Mouse (Mus musculus) left cerebral cortex, postnatal 36 days (tissue): ENCODE results near the gene Rnf217. TPM values are rescaled to one million over a fixed set of nuclear protein-coding genes. Genes with fewer than 3 reads are reported as not detected.

Experiments
- DNase-seq, 2 experiments: peaks; one replicate each; pipeline ENCODE4 v3.0.0; 2021 to 2022; ENCODE audit warnings: low spot score in 2 of 2, mixed read lengths in 1 of 2
- intact Hi-C: fragments of 180-260 bp; cut with DNase I; formaldehyde crosslinking; loops from one replicate; pipeline ENCODE4 v1.15.1; 2025
- total RNA-seq, 2 experiments: library from RNA; stranded (reverse); gene quantifications; 2 replicates each; pipeline ENCODE4 v1.2.3; 2021

Rnf217 gene
- 10 to 100 TPM; 10.9 to 13.6 TPM for total RNA-seq

- DNase-seq = peak; percentile 79 to 83
- intact Hi-C loops = loop anchor here (5.0 kb wide), 1 partner anchor 107 kb away; no protein-coding TSS in a partner anchor
These were observed at the start of gene Rnf217 for GRCm38 (mm10) chr10:31609066-31609961. Gene Rnf217 (minus strand): TSS chr10:31609184.

- intact Hi-C loops = no loop called here
- no peak for DNase-seq
These were observed 38.3 kb upstream of the Rnf217 start for GRCm38 (mm10) chr10:31647270-31647669.

- DNase-seq = no peak
- intact Hi-C loops = no loop called here
These were observed 37.1 kb upstream of the Rnf217 start for GRCm38 (mm10) chr10:31646083-31646482.

GRCm38 (mm10) chr10:31635098-31635497 is 26.1 kb upstream of the Rnf217 start:
- intact Hi-C loops = no loop called here

GRCm38 (mm10) chr10:31632005-31632404 is 23.0 kb upstream of the Rnf217 start:
- DNase-seq = no peak
- intact Hi-C loops = no loop called here

More at GRCm38 (mm10) chr10:31635098-31635497, 26.1 kb upstream of the Rnf217 start:
- DNase-seq = no peak

GRCm38 (mm10) chr10:31615355-31615754 is 6.4 kb upstream of the Rnf217 start:
- no peak for DNase-seq
- intact Hi-C loops = no loop called here

- intact Hi-C loops = no loop called here
- DNase-seq = no peak
These were observed 5.1 kb upstream of the Rnf217 start for GRCm38 (mm10) chr10:31614111-31614510.

GRCm38 (mm10) chr10:31608441-31609065 is 431 bp downstream of the Rnf217 start:
- intact Hi-C loops = loop anchor here (5.0 kb wide), 1 partner anchor 106 kb away; no protein-coding TSS in a partner anchor
- DNase-seq = peak; percentile 29 to 38

- intact Hi-C loops = loop anchor here (5.0 kb wide), 1 partner anchor 105 kb away; no protein-coding TSS in a partner anchor
- DNase-seq = peak; percentile 22 to 36
These were observed 1.8 kb downstream of the Rnf217 start for GRCm38 (mm10) chr10:31606981-31607867.

GRCm38 (mm10) chr10:31603855-31604254 is 5.1 kb downstream of the Rnf217 start:
- intact Hi-C loops = no loop called here
- DNase-seq = no peak

GRCm38 (mm10) chr10:31600116-31600515 is 8.9 kb downstream of the Rnf217 start:
- intact Hi-C loops = no loop called here
- no peak for DNase-seq

GRCm38 (mm10) chr10:31597886-31598285 is 11.1 kb downstream of the Rnf217 start:
- intact Hi-C loops = no loop called here
- no peak for DNase-seq

- intact Hi-C loops = no loop called here
- DNase-seq = no peak
These were observed 12.2 kb downstream of the Rnf217 start for GRCm38 (mm10) chr10:31596804-31597203.

- intact Hi-C loops = no loop called here
- no peak for DNase-seq
These were observed 13.7 kb downstream of the Rnf217 start for GRCm38 (mm10) chr10:31595326-31595725.

- intact Hi-C loops = no loop called here
- no peak for DNase-seq
These were observed 16.1 kb downstream of the Rnf217 start for GRCm38 (mm10) chr10:31592741-31593524.

GRCm38 (mm10) chr10:31592095-31592740 is 16.8 kb downstream of the Rnf217 start:
- no peak for DNase-seq
- intact Hi-C loops = no loop called here

- DNase-seq = no peak
- intact Hi-C loops = no loop called here
These were observed 28.3 kb downstream of the Rnf217 start for GRCm38 (mm10) chr10:31580722-31581121.

- DNase-seq = no peak
- intact Hi-C loops = no loop called here
These were observed 28.9 kb downstream of the Rnf217 start for GRCm38 (mm10) chr10:31580073-31580472.
